ENCODE assay signal across 11 mouse cellular contexts in the genomic region with DNA sequence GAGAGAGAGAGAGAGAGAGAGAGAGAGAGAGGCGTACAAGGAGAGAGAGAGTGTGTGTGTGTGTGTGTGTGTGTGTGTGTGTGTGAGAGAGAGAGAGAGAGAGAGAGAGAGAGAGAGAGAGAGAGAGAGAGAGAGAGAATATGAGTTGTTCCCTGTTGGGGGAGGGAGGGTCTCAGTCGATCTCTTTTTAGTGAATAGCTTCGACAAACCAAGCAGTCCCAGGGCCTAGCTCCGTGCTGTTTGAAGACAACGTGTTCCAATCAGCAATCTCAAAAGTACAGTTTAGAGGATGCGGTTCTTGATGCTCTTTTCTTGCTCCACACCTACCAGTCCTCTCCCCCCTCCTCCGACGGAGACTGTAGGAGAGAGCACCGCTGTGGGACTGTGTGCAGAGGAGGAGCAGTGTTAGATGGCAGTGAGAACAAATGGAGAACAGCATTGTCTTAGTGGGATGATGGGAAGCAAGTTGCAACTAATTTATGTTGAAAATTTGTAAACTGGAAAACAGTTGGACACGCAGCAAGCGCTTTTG. TPM values are rescaled to one million over a fixed set of nuclear protein-coding genes. Genes with fewer than 3 reads are reported as not detected.
DNase-seq lines count a peak whose midpoint lies in the region; ATAC-seq lines count a peak whose summit lies in the region.
"Had no signal": no experiment of that assay in that cellular context is flagged by ENCODE, and none has a peak within 500 bp of the region (broad histone marks: within the 10 kb centered on the region; RNA-seq: fewer than 3 reads in every experiment).

No protein-coding gene starts in this region.

- H3K27ac ChIP-seq in kidney, embryonic 14.5 days (ENCODE audit: low read depth, low read length), result no peak overlapping the region
- H3K27ac ChIP-seq in forebrain, embryonic 14.5 days (ENCODE audit: low read depth, low read length), result peak overlapping the region; percentile 91; the same call in 1 of the 2 replicates
- H3K27ac ChIP-seq in limb, embryonic 12.5 days, result peak overlapping the region; percentile 53; the same call in 1 of the 2 replicates
- H3K27ac ChIP-seq: liver, embryonic 14.5 days had no signal

- peak overlapping the region; percentile 76; the same call in 1 of the 2 replicates for H3K4me2 ChIP-seq in kidney, embryonic 14.5 days (replicated peaks; ENCODE audit: low read depth, low read length)
- H3K4me2 ChIP-seq in forebrain, embryonic 14.5 days (ENCODE audit: low read length), result peak overlapping the region; percentile 75
- peak overlapping the region; percentile 86 for H3K4me2 ChIP-seq in limb, embryonic 12.5 days

- H3K9ac ChIP-seq in kidney, embryonic 14.5 days (ENCODE audit: low read depth, low read length), result no peak overlapping the region
- H3K9ac ChIP-seq in forebrain, embryonic 14.5 days (ENCODE audit: low read length), result peak overlapping the region; percentile 35; the same call in 1 of the 2 replicates
- 0 out of 2 replicates have a peak overlapping the region, but pooled peaks have one; percentile 18 for H3K9ac ChIP-seq in limb, embryonic 12.5 days (replicated peaks)
- H3K9ac ChIP-seq: liver, embryonic 14.5 days had no signal

- H3K27me3 ChIP-seq in kidney, embryonic 14.5 days (ENCODE audit: control insufficient read depth, insufficient read depth, low read length), result peaks cover 70% of the 10 kb centered on the region
- peaks cover 50% of the 10 kb centered on the region for H3K27me3 ChIP-seq in forebrain, embryonic 14.5 days (replicated peaks; ENCODE audit: control insufficient read depth, insufficient read depth, low read length)
- H3K27me3 ChIP-seq in limb, embryonic 12.5 days, result peaks cover 65% of the 10 kb centered on the region

- H3K4me1 ChIP-seq in kidney, embryonic 14.5 days (ENCODE audit: control insufficient read depth, insufficient read depth, low read length), result peaks cover 7% of the 10 kb centered on the region; the same call in 1 of the 2 replicates
- 0 out of 2 replicates have a peak, but pooled peaks cover 2% of the 10 kb centered on the region for H3K4me1 ChIP-seq in forebrain, embryonic 14.5 days (ENCODE audit: control insufficient read depth, insufficient read depth, low read length)
- peaks cover 47% of the 10 kb centered on the region for H3K4me1 ChIP-seq in limb, embryonic 12.5 days (replicated peaks)

- no peak for DNase-seq in kidney, postnatal 36 days
- DNase-seq in forebrain, embryonic 14.5 days (ENCODE audit: low spot score), result peak; percentile 49
- peak; percentile 11 for DNase-seq in retina, postnatal 1 day
- DNase-seq in cerebellum, adult 11 months, result no peak
- no peak for DNase-seq in urinary bladder, postnatal 10 days (ENCODE audit: low spot score)
- DNase-seq in frontal cortex, postnatal 25 days (ENCODE audit: low spot score in 2 of 2), result no peak
- DNase-seq: adrenal gland, postnatal 25 days; kidney, adult 2 months had no signal

- H3K36me3 ChIP-seq in kidney, embryonic 14.5 days (ENCODE audit: control insufficient read depth, insufficient read depth, low read length), result no peaks in the 10 kb centered on the region
- H3K36me3 ChIP-seq in forebrain, embryonic 14.5 days (ENCODE audit: control insufficient read depth, insufficient read depth, low read length), result peaks cover 2% of the 10 kb centered on the region; the same call in 1 of the 2 replicates
- H3K36me3 ChIP-seq in limb, embryonic 12.5 days, result 0 out of 2 replicates have a peak, but pooled peaks cover 5% of the 10 kb centered on the region

- peak overlapping the region; percentile 46 for H3K4me3 ChIP-seq in kidney, embryonic 14.5 days (ENCODE audit: low read length)
- H3K4me3 ChIP-seq in forebrain, embryonic 14.5 days (ENCODE audit: low read depth, low read length), result peak overlapping the region; percentile 61
- peak overlapping the region; percentile 67 for H3K4me3 ChIP-seq in limb, embryonic 12.5 days (replicated peaks)

- 6% methylated on average over 10 of the region's 11 CpGs for WGBS in kidney, embryonic 14.5 days
- WGBS in forebrain, embryonic 14.5 days, result 7% methylated on average over 10 of the region's 11 CpGs
- WGBS in limb, embryonic 12.5 days, result 8% methylated on average over 10 of the region's 11 CpGs

- no peak for ATAC-seq in kidney, embryonic 14.5 days (ENCODE audit: low FRiP score, low TSS enrichment)
- ATAC-seq in forebrain, embryonic 14.5 days, result peak; percentile 38
- ATAC-seq in limb, embryonic 12.5 days (ENCODE audit: insufficient number of reproducible peaks, insufficient read depth, low FRiP score, low TSS enrichment, low read depth), result no peak

- no peaks in the 10 kb centered on the region for H3K9me3 ChIP-seq in kidney, embryonic 14.5 days (ENCODE audit: control insufficient read depth, low read length)
- no peaks in the 10 kb centered on the region for H3K9me3 ChIP-seq in forebrain, embryonic 14.5 days (replicated peaks; ENCODE audit: control insufficient read depth, low read length)
- no peaks in the 10 kb centered on the region for H3K9me3 ChIP-seq in limb, embryonic 12.5 days

RNA-seq across cellular contexts. Expression of a gene that starts 0.4 kb away (rescaled TPM):
- 0.14 and 0.34 TPM in 2 replicates for polyA plus RNA-seq in kidney, embryonic 14.5 days (2014; fragmentation: Nextera tagmentation; extraction: Ambion mirVana)
- 55.7 and 77.2 TPM in 2 replicates for polyA plus RNA-seq in forebrain, embryonic 14.5 days (2014; fragmentation: Nextera tagmentation; extraction: Ambion mirVana)
- 33.9 and 42.5 TPM in 2 replicates for polyA plus RNA-seq in limb, embryonic 12.5 days (2016; fragmentation: Nextera tagmentation; extraction: Ambion mirVana)
- polyA plus RNA-seq: kidney, adult 2 months; liver, embryonic 14.5 days had no signal

RNA-seq across cellular contexts. Expression of a gene that starts 19.2 kb away (rescaled TPM):
- not detected in 2 replicates for polyA plus RNA-seq in kidney, embryonic 14.5 days (2014; fragmentation: Nextera tagmentation; extraction: Ambion mirVana)
- polyA plus RNA-seq in forebrain, embryonic 14.5 days (2014; fragmentation: Nextera tagmentation; extraction: Ambion mirVana), result 4.4 and 5.8 TPM in 2 replicates
- polyA plus RNA-seq in limb, embryonic 12.5 days (2016; fragmentation: Nextera tagmentation; extraction: Ambion mirVana), result 2.2 and 2.5 TPM in 2 replicates
- polyA plus RNA-seq: kidney, adult 2 months; liver, embryonic 14.5 days had no signal

Comparison
In these comparisons a context has a peak if more than half of its experiments do, and no peak if none do; other contexts are left out.
1. DNase-seq: peak in forebrain, embryonic 14.5 days (single experiment) and retina, postnatal 1 day (single experiment); none in kidney, postnatal 36 days (0 of 2), cerebellum, adult 11 months (single experiment), urinary bladder, postnatal 10 days (single experiment) and frontal cortex, postnatal 25 days (0 of 2).
2. RNA of a gene that starts 0.4 kb away (polyA plus RNA-seq): 55.7 to 77.2 TPM in forebrain, embryonic 14.5 days and 33.9 to 42.5 TPM in limb, embryonic 12.5 days; 0.14 to 0.34 TPM in kidney, embryonic 14.5 days; every median in the first group is over 10 times any median in the second.
3. Peak in every context shown above with its lines, with median percentiles within 50 percentile points of each other: H3K4me2 ChIP-seq and H3K4me3 ChIP-seq.